Mouse (Mus musculus): ENCODE data around the gene Brd3os. TPM values are rescaled to one million over a fixed set of nuclear protein-coding genes. Genes with fewer than 3 reads are reported as not detected.

The Brd3os gene
- total RNA-seq, 2 experiments from 2014 or later = 1.1 to 2.1 TPM

- intact Hi-C loops (cut with DNase I) = no loop called here
- no peak for DNase-seq
Observed at GRCm38 (mm10) chr2:27488362-27488761, 46.2 kb downstream of the Brd3os start.

- no peak for DNase-seq
- intact Hi-C loops (cut with DNase I) = no loop called here
Observed at GRCm38 (mm10) chr2:27490939-27491338, 48.8 kb downstream of the Brd3os start.

Small RNAs within 50 kb of the gene (microRNA-seq; reads per million reads assigned to microRNA genes)
- 0 reads per million in 2 experiments for gene Gm24049 (ENCODE audit: borderline number of aligned reads in 2 of 2)
- gene Mir7578 (ENCODE audit: borderline number of aligned reads in 2 of 2) = 0 reads per million in 2 experiments

Other genes with a start within 250 kb of the Brd3os start
- gene Sardh, start 194.0 kb upstream of the Brd3os start, total RNA-seq (2021) = 1 to 10 TPM; 4.8 to 7.1 TPM
- gene Vav2, start 15.3 kb upstream of the Brd3os start, total RNA-seq (2021) = 10 to 100 TPM; 14.0 to 14.4 TPM
- gene Brd3, start 65.3 kb downstream of the Brd3os start, total RNA-seq (2021) = 10 to 100 TPM; 33.1 to 33.9 TPM
- gene Wdr5, start 72.8 kb downstream of the Brd3os start, total RNA-seq (2021) = 10 to 100 TPM; 24.4 to 25.6 TPM
- gene Rxra, start 234.1 kb downstream of the Brd3os start, total RNA-seq (2021) = 10 to 100 TPM; 52.8 to 53.8 TPM